Mouse (Mus musculus): ENCODE measurements at regions not wholly inside any gene's neighbourhood (a gene's known extent, or its start where the extent isn't known, plus 50 kb on each side); places are given as distances from the start of the nearest gene placed in this dataset.

- intact Hi-C loops (cut with DNase I), result no loop called here
- DNase-seq, result no peak
These were observed 70.0 kb downstream of the 1190002N15Rik start for GRCm38 (mm10) chr9:94467846-94468245.

- peak; percentile 12 to 25 for DNase-seq
- intact Hi-C loops (cut with DNase I), result no loop called here
These were observed 81.8 kb downstream of the 1190002N15Rik start for GRCm38 (mm10) chr9:94456085-94456531.

- intact Hi-C loops (cut with DNase I), result no loop called here
- DNase-seq, result no peak
These were observed 82.4 kb downstream of the 1190002N15Rik start for GRCm38 (mm10) chr9:94455466-94455865.

GRCm38 (mm10) chr9:94449911-94450310 is 88.0 kb downstream of the 1190002N15Rik start:
- intact Hi-C loops (cut with DNase I), result no loop called here
- no peak for DNase-seq

- no peak for DNase-seq
These were observed 91.6 kb downstream of the 1190002N15Rik start for GRCm38 (mm10) chr9:94446182-94446763.

GRCm38 (mm10) chr9:94444140-94444789 is 93.6 kb downstream of the 1190002N15Rik start:
- intact Hi-C loops (cut with DNase I), result no loop called here
- no peak for DNase-seq

More at GRCm38 (mm10) chr9:94446182-94446763, 91.6 kb downstream of the 1190002N15Rik start:
- intact Hi-C loops (cut with DNase I), result no loop called here

GRCm38 (mm10) chr9:94441393-94441792 is 96.5 kb downstream of the 1190002N15Rik start:
- DNase-seq, result no peak
- intact Hi-C loops (cut with DNase I), result no loop called here

GRCm38 (mm10) chr9:94433468-94433867 is 104.4 kb downstream of the 1190002N15Rik start:
- intact Hi-C loops (cut with DNase I), result no loop called here
- no peak for DNase-seq

GRCm38 (mm10) chr9:94432144-94432747 is 105.6 kb downstream of the 1190002N15Rik start:
- DNase-seq, result no peak
- intact Hi-C loops (cut with DNase I), result no loop called here

- intact Hi-C loops (cut with DNase I), result no loop called here
- no peak for DNase-seq
These were observed 106.3 kb downstream of the 1190002N15Rik start for GRCm38 (mm10) chr9:94431540-94431939.

GRCm38 (mm10) chr9:94430996-94431395 is 106.9 kb downstream of the 1190002N15Rik start:
- intact Hi-C loops (cut with DNase I), result no loop called here
- DNase-seq, result no peak

GRCm38 (mm10) chr9:94426740-94427139 is 111.1 kb downstream of the 1190002N15Rik start:
- intact Hi-C loops (cut with DNase I), result no loop called here

GRCm38 (mm10) chr9:94425804-94426203 is 112.1 kb downstream of the 1190002N15Rik start:
- no peak for DNase-seq
- intact Hi-C loops (cut with DNase I), result no loop called here

More at GRCm38 (mm10) chr9:94426740-94427139, 111.1 kb downstream of the 1190002N15Rik start:
- no peak for DNase-seq

GRCm38 (mm10) chr9:94424438-94425135 is 113.3 kb downstream of the 1190002N15Rik start:
- intact Hi-C loops (cut with DNase I), result no loop called here
- DNase-seq, result no peak

- intact Hi-C loops (cut with DNase I), result no loop called here
- no peak for DNase-seq
These were observed 127.3 kb downstream of the 1190002N15Rik start for GRCm38 (mm10) chr9:94410546-94410945.

- intact Hi-C loops (cut with DNase I), result no loop called here
- no peak for DNase-seq
These were observed 127.8 kb downstream of the 1190002N15Rik start for GRCm38 (mm10) chr9:94410042-94410441.

GRCm38 (mm10) chr9:94408635-94409323 is 129.1 kb downstream of the 1190002N15Rik start:
- peak; percentile 44 for DNase-seq
- intact Hi-C loops (cut with DNase I), result no loop called here

- intact Hi-C loops (cut with DNase I), result no loop called here
- no peak for DNase-seq
These were observed 130.2 kb downstream of the 1190002N15Rik start for GRCm38 (mm10) chr9:94407671-94408070.

GRCm38 (mm10) chr9:94404551-94404950 is 133.3 kb downstream of the 1190002N15Rik start:
- DNase-seq, result no peak
- intact Hi-C loops (cut with DNase I), result no loop called here

GRCm38 (mm10) chr9:94400596-94400995 is 137.3 kb downstream of the 1190002N15Rik start:
- intact Hi-C loops (cut with DNase I), result no loop called here
- DNase-seq, result no peak

GRCm38 (mm10) chr9:94395215-94395614 is 142.7 kb downstream of the 1190002N15Rik start:
- intact Hi-C loops (cut with DNase I), result no loop called here
- no peak for DNase-seq

All from heart, postnatal 10 days (tissue).